Mouse (Mus musculus): ENCODE results near the gene Camkk2. TPM values are rescaled to one million over a fixed set of nuclear protein-coding genes. Genes with fewer than 3 reads are reported as not detected.

Camkk2 gene
- polyA plus RNA-seq, 1 experiment from 2014 or later = 36.2 TPM

GRCm38 (mm10) chr5:122812699-122813098, 33.5 kb upstream of the Camkk2 start:
- DNase-seq (no peak), ATAC-seq (ENCODE audit: insufficient read depth) (no peak)
- Histone ChIP-seq H3K9ac (no peak overlapping the region), H3K4me2 (no peak overlapping the region), H3K27me3 (ENCODE audit: insufficient read depth, low read length) (no peaks in the 10 kb centered on the region), H3K9me3 (ENCODE audit: low read depth, low read length) (no peaks in the 10 kb centered on the region), H3K4me1 (ENCODE audit: insufficient read depth) (no peaks in the 10 kb centered on the region), H3K36me3 (ENCODE audit: insufficient read depth) (peaks cover 93% of the 10 kb centered on the region), H3K4me3 (ENCODE audit: low read depth, low read length) (no peak overlapping the region), H3K27ac (ENCODE audit: low read depth) (no peak overlapping the region)
- TF ChIP-seq CTCF (IDR thresholded peaks at IDR 0.05; ENCODE audit: low read depth) = no peak
- WGBS = 82% methylated on average over 3 of the region's 3 CpGs

GRCm38 (mm10) chr5:122811364-122812079, 32.3 kb upstream of the Camkk2 start:
- H3K27ac ChIP-seq (ENCODE audit: low read depth) = no peak overlapping the region
- WGBS = 91% methylated on average over 9 of the region's 9 CpGs
- peak; percentile 82 for DNase-seq
- TF ChIP-seq CTCF (IDR thresholded peaks at IDR 0.05; ENCODE audit: low read depth) = peak; percentile 60
- H3K4me1 ChIP-seq (ENCODE audit: insufficient read depth) = no peaks in the 10 kb centered on the region
- H3K9me3 ChIP-seq (ENCODE audit: low read depth, low read length) = no peaks in the 10 kb centered on the region
- no peak overlapping the region for H3K4me3 ChIP-seq (ENCODE audit: low read depth, low read length)
- no peaks in the 10 kb centered on the region for H3K27me3 ChIP-seq (ENCODE audit: insufficient read depth, low read length)
- H3K36me3 ChIP-seq (ENCODE audit: insufficient read depth) = peaks cover 93% of the 10 kb centered on the region
- H3K9ac ChIP-seq = no peak overlapping the region
- ATAC-seq (ENCODE audit: insufficient read depth) = no peak
- no peak overlapping the region for H3K4me2 ChIP-seq

- H3K9ac ChIP-seq = no peak overlapping the region
- no peaks in the 10 kb centered on the region for H3K9me3 ChIP-seq (ENCODE audit: low read depth, low read length)
- H3K4me2 ChIP-seq = no peak overlapping the region
- H3K36me3 ChIP-seq (ENCODE audit: insufficient read depth) = peaks cover 100% of the 10 kb centered on the region
- TF ChIP-seq CTCF (IDR thresholded peaks at IDR 0.05; ENCODE audit: low read depth) = peak; percentile 28; the same call in 1 of the 2 replicates
- WGBS = 70% methylated on average over 3 of the region's 3 CpGs
- ATAC-seq (ENCODE audit: insufficient read depth) = no peak
- H3K27me3 ChIP-seq (ENCODE audit: insufficient read depth, low read length) = no peaks in the 10 kb centered on the region
- no peak overlapping the region for H3K4me3 ChIP-seq (ENCODE audit: low read depth, low read length)
- no peak for DNase-seq
- H3K27ac ChIP-seq (ENCODE audit: low read depth) = no peak overlapping the region
- no peaks in the 10 kb centered on the region for H3K4me1 ChIP-seq (ENCODE audit: insufficient read depth)
These were observed 26.3 kb upstream of the Camkk2 start for GRCm38 (mm10) chr5:122805503-122805902.

GRCm38 (mm10) chr5:122802706-122803105, 23.5 kb upstream of the Camkk2 start:
- 63% methylated on average over 9 of the region's 9 CpGs for WGBS
- H3K36me3 ChIP-seq (ENCODE audit: insufficient read depth) = peaks cover 99% of the 10 kb centered on the region
- H3K27ac ChIP-seq (ENCODE audit: low read depth) = no peak overlapping the region
- ATAC-seq (ENCODE audit: insufficient read depth) (no peak), DNase-seq (no peak)
- H3K9ac ChIP-seq = no peak overlapping the region
- H3K4me2 ChIP-seq = no peak overlapping the region
- no peak overlapping the region for H3K4me3 ChIP-seq (ENCODE audit: low read depth, low read length)
- no peaks in the 10 kb centered on the region for H3K9me3 ChIP-seq (ENCODE audit: low read depth, low read length)
- TF ChIP-seq CTCF (IDR thresholded peaks at IDR 0.05; ENCODE audit: low read depth) = no peak
- H3K27me3 ChIP-seq (ENCODE audit: insufficient read depth, low read length) = no peaks in the 10 kb centered on the region
- H3K4me1 ChIP-seq (ENCODE audit: insufficient read depth) = no peaks in the 10 kb centered on the region

- ATAC-seq (ENCODE audit: insufficient read depth) = no peak
These were observed 22.5 kb upstream of the Camkk2 start for GRCm38 (mm10) chr5:122801684-122802083.

GRCm38 (mm10) chr5:122800345-122801010, 21.3 kb upstream of the Camkk2 start:
- H3K4me3 ChIP-seq (ENCODE audit: low read depth, low read length) = no peak overlapping the region
- H3K9me3 ChIP-seq (ENCODE audit: low read depth, low read length) = no peaks in the 10 kb centered on the region
- peak overlapping the region; percentile 21; the same call in 1 of the 2 replicates for H3K27ac ChIP-seq (ENCODE audit: low read depth)
- TF ChIP-seq CTCF (IDR thresholded peaks at IDR 0.05; ENCODE audit: low read depth) = no peak
- H3K36me3 ChIP-seq (ENCODE audit: insufficient read depth) = peaks cover 95% of the 10 kb centered on the region
- WGBS = 58% methylated on average over 13 of the region's 13 CpGs
- ATAC-seq (ENCODE audit: insufficient read depth) = no peak
- no peaks in the 10 kb centered on the region for H3K27me3 ChIP-seq (ENCODE audit: insufficient read depth, low read length)
- DNase-seq = peak; percentile 32
- no peak overlapping the region for H3K9ac ChIP-seq
- H3K4me1 ChIP-seq (ENCODE audit: insufficient read depth) = no peaks in the 10 kb centered on the region
- no peak overlapping the region for H3K4me2 ChIP-seq

More at GRCm38 (mm10) chr5:122801684-122802083, 22.5 kb upstream of the Camkk2 start:
- Histone ChIP-seq H3K36me3 (ENCODE audit: insufficient read depth) (peaks cover 96% of the 10 kb centered on the region), H3K4me1 (ENCODE audit: insufficient read depth) (no peaks in the 10 kb centered on the region), H3K9me3 (ENCODE audit: low read depth, low read length) (no peaks in the 10 kb centered on the region), H3K27ac (ENCODE audit: low read depth) (no peak overlapping the region), H3K9ac (no peak overlapping the region), H3K4me3 (ENCODE audit: low read depth, low read length) (no peak overlapping the region), H3K27me3 (ENCODE audit: insufficient read depth, low read length) (no peaks in the 10 kb centered on the region), H3K4me2 (no peak overlapping the region)
- TF ChIP-seq CTCF (IDR thresholded peaks at IDR 0.05; ENCODE audit: low read depth) = no peak
- no peak for DNase-seq
- WGBS = 88% methylated on average over 8 of the region's 8 CpGs
